Mouse (Mus musculus) ES-CJ7 (cell line): Measurements from ENCODE around the gene Prkcq.

Experiments used
- DNase-seq: peaks from one replicate; pipeline ENCODE4 v3.0.0; 2011; ENCODE audit warnings: low read depth, low spot score

The Prkcq gene

GRCm38 (mm10) chr2:11171754-11172501, at the start of gene Prkcq:
TSS of gene Prkcq (plus strand) at chr2:11172108.
- DNase-seq = peak; percentile 30

DNA sequence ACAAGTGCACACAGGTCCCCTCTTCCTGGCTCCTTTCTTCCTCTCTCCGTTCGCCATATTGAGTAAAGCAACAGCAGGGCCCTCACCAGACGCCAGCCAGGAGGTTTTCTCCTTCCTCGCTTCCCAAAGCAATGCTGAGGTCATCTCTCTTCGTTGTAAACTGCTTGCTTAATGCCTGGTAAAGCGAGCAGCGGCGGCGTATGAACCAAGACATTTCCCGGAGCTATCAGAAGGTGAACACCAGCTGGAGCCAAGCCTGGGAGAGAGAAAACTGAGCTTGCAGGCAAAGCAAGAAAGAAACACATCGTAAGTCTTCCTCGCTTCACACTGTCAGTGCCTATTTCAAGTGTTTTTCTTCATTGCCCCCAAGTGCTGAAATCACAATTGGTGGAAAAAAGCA, 41.0 kb upstream of the Prkcq start:
- no peak for DNase-seq

DNA sequence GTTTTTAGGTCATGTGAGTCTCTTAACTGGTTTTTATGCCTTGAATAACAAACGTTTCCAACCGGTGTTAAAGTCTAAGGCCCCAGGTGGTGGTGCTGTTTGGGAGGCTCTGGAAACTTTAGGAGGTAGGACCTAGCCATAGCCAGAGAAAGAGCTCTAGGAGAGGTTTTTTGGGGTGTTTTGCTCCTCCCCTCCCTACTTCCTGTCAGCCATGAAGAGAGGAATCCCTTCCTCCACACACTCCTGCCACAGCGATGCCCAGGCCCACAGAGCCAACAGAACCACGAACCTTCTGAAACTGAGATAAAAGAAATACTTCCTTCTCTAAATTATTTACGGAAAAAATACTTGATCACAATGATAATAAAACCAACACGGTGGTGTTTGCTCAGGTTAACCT, 36.2 kb upstream of the Prkcq start:
- DNase-seq = no peak

GRCm38 (mm10) chr2:11138076-11138475, 33.8 kb upstream of the Prkcq start:
- peak; percentile 35 for DNase-seq

DNA sequence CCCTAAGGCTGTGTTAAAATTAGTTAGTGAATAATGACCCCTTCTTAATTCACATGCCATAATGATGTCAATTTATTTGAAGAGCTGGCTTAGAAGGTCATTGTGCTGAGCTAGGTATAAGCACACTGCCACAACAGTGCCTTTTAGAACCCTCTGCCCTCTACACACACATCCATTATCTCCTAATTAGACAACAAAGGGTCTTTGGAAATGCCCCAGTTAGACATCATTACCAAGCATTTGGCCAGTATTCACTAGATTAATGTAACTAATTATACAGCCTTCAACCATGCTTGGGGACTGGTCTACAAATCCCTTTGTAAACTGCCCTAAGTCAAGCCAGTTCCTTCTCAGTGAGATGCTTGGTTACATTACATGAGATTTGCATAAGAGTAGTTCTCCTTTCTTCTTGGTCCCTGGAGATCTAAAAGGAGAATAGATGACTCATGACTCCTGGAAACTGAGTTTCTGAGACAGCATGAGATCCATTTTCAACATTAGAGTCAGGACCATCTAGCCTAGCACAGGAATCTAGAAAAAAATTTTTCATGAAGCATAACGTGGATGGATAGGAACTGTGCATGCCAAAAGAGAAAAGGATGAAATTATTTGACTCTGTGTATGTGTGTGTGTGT, 32.3 kb upstream of the Prkcq start:
- DNase-seq = peak; percentile 38

DNA sequence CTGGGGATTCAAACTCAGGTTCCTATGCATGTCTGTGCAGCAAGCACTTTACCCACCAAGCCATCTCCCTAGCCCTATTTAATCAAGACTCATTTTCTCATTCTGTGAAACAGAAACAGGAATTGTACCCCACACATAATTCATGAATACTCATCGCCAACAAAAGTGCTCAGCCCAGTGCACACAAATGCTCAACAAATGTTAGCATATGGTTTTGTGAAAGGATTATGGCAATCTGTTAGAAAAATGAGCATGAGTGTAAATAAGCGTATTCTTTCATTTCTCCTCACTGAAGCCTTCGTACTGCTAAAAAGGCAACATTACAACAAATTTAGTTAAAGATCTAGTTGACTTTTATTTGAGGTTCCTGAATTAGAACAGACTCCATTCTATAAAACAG, 31.5 kb upstream of the Prkcq start:
- no peak for DNase-seq

DNA sequence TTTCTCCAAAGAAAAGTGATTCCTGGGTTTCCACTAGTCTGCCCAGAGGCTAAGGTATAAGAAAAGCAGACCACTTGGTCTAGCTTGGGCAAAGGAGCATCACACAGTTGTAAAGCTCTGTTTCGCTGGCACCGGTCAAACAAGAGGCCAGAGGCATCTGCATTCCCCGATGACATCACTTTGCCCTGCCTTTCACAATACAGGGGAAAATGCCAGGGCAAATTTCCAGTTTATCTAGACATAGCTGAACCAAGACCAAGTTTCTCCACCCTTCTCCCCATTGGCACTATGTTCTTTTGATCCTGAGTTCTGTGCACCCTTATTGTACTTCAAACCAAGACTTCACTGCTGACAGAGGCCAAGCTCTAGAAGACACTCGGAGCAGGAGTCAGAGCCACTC, 22.8 kb upstream of the Prkcq start:
- DNase-seq = no peak

DNA sequence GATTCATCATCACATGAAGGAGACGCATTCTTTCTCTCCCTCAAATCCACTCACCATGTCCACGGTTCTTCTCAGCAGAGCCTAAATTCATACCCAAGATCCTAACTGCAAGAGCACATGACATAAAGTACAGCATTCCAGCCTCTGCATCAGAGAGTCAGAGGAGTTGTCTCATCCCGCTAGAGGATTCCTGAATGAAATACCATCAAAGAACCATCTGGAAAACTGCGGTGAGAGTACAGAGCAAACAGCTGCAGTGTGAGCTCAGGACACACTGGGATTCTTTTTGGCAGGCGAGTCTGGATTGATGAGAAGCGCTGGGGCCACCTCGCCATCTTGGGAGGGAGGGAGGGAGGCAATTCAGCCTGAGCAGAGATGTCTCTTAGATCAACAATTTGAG, 20.9 kb upstream of the Prkcq start:
- DNase-seq = no peak

DNA sequence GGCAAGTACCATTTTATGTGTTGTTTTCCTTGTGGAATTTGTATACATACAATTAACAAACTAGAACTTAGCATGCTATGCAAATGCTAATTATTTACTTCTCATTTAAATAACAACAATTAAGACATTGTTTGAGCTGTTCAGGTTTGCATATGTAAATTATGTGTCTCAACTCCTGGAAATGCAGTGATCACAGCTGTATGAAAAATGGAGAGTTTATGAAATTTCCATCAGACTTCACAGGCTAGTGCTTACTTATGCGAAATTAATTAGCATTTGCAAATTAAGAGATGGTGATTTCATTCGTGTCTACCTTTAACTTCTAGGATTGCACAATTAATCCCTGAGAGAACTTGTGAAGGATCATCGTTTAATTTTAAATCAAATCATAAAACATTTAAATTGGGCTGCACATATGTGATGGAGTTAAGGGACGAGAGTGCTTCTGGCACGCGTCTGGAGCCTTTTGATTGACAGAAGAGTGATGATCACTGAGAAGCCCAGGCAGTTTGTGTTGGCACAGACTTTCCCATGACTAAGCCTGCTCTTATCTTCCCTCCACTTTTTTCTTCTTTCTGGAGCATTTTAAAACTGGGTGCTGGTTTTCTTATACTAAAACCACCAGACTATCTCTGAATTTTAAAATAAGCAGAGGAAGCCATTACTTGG, 20.1 kb upstream of the Prkcq start:
- DNase-seq = no peak

DNA sequence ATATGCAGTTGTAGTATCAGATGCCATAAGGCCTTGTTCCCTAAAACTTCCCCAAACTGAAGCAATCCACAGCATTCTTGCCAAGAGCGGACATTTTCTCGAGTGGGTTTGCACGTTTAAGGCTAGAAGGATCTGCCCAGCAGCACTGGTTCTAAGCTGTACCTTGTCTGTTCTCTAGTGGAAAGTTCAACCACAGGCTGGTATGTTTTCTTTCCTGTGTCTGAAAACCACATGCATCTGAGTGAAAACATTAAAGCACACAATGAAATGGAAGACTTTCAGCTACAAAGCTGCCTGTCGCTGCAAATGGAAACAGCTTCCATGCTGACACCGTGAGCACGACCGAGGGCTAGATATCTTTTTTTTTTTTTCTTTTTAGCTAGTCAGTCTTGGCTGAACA, 12.3 kb upstream of the Prkcq start:
- DNase-seq = no peak

GRCm38 (mm10) chr2:11160696-11161095, 11.2 kb upstream of the Prkcq start:
- DNase-seq = no peak

- no peak for DNase-seq
Measured at GRCm38 (mm10) chr2:11161336-11161735, 10.6 kb upstream of the Prkcq start.

DNA sequence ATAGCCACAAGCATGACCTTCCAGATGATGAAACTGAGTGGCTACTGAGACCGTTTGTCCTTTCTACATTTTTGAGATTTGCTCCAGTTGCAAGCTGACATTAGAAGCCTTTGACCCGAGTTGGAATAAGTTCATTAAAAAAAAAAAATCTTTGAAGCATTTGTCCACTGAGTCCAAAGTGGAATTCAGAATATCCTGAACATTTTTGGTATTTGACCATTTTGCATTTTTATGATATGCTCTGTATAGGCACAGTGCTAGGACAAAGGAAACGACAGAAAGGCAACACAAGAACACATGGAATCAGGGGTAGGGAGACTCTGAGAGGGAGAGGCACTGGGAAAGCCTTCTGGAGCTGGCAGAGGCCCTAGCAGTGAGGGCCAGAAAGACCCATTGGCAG, 9.2 kb upstream of the Prkcq start:
- DNase-seq = no peak

- DNase-seq = no peak
Measured at GRCm38 (mm10) chr2:11164170-11164569, 7.7 kb upstream of the Prkcq start.

- no peak for DNase-seq
Measured at GRCm38 (mm10) chr2:11169721-11170335, 2.1 kb upstream of the Prkcq start.

DNA sequence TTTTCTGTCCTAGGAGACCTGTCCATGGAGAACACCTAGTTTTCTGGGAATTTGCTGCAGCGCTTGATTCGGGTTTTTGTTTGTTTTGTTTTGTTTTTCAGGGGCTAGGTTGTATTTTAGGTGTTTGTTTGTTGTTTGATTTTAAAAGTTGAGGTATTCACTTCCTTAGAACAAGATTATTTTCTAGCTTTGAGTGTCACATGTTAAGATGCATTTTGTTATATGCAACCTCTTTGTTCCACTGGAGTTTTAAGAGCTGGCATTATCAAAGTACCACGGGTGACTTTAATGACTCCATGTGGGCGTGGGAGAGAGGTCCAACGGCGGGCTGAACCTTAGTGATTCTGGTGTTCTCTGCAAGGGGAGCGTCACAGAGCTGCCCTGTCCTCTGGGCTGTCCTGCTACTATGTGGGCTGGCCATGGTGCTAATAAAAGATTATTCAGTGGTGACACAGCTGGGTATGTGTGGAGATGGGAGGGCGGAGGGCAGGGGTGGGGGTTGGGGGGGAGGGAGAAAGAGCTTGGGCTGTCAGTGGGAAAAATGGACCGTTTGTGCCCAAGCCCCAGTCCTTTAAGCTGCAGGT, 1.0 kb downstream of the Prkcq start:
- DNase-seq = no peak

DNA sequence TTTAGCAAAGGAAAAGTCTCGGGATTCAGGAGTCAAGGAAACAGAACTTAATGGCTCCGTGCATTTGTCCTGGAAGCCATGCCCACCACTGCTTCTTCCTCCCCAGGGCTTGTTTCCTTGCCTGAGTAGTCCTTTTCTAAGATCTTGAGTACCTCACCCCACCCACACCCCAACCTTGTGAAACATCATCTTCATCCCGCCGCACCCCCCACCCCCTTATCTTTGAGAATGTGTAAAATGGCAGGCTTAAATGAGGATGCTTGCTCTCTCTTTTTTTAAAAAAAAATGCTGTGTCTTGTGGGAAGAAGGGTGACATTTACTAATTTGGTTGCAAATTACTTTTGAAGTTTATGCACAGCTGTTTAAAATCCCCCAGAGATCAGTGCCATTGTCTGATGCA, 1.6 kb downstream of the Prkcq start:
- no peak for DNase-seq

- no peak for DNase-seq
Measured at GRCm38 (mm10) chr2:11174101-11174500, 2.2 kb downstream of the Prkcq start.

DNA sequence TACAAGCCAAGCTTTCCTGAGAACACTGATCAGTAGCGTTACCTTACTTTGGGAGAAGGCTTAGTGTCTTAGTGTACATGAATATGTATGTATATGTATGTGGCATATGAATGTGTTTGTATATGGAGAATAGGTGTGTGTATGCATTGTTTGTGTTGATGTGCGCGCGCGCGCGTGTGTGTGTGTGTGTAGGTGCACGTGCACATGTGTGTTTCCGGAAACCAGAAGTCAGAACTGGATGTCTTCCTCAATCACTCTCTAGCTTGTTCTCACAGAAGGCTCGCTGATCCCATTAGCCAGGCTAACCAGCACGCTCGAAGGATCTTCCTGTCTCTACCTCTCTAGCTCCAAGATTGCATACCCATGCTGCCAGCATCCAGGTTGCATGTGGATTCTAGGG, 6.0 kb downstream of the Prkcq start:
- DNase-seq = no peak

- DNase-seq = no peak
Measured at GRCm38 (mm10) chr2:11181510-11181909, 9.6 kb downstream of the Prkcq start.

- no peak for DNase-seq
Measured at GRCm38 (mm10) chr2:11182096-11182495, 10.2 kb downstream of the Prkcq start.

- DNase-seq = no peak
Measured at GRCm38 (mm10) chr2:11183991-11184390, 12.1 kb downstream of the Prkcq start.
